Mouse (Mus musculus) activated CD4-positive, CD25-positive, alpha-beta regulatory T cell, adult 4 months (primary cell): ENCODE measurements around the gene Btbd11. TPM values are rescaled to one million over a fixed set of nuclear protein-coding genes. Genes with fewer than 3 reads are reported as not detected.

ENCODE experiments used
- ATAC-seq: one replicate; pipeline ENCODE4 v1.8.0; 2017
- polyA plus RNA-seq, 2 experiments: library from polyadenylated mRNA; unstranded; fragments of 100-300 nt; shearing (Covaris generic); gene quantifications; one replicate each; pipeline ENCODE4 v1.2.1; 2017

Btbd11 gene
- polyA plus RNA-seq, 2 experiments from 2014 or later = 3.3 to 3.9 TPM

GRCm38 (mm10) chr10:85481106-85481505, 94.5 kb downstream of the Btbd11 start:
- no peak for ATAC-seq

DNA sequence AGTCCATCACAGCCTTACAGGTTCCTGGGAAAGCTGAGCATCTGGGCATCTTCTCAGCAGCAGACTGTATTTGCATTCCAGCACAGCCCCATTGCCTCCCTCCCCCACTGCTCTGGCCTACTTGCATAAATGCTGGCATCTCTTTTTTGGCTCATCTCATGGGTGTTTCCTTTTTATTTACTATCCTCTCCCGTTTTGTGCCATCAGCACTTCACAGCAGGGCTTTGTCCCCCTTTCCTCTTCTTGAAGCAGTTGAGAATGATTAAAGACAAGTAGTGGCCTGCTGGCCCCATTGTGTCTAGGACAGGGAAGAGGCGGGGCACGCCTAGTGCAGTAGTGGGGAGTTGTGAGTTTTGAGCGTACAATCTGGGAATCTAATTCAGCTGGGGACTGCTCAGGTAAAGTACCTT, 95.5 kb downstream of the Btbd11 start:
- no peak for ATAC-seq

DNA sequence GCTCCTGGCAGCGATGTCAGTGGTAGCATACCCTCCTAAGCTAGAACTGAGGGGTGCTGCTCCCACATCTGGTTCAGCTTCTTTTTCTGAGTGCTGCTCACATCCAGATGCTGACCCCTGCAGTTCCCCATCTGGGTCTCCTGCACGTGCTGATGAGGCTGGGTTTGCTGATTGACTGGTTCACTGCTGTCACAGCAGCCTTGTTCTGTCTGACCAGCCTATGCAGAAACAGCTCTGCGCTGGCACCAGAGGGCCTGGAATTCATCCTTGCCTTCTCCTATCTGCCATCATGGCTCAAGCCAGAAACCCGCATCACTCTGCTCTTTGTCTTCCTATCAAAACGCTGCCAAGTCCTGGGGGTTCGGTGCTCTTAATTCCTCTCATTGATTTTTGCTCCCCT, 95.9 kb downstream of the Btbd11 start:
- ATAC-seq = no peak

DNA sequence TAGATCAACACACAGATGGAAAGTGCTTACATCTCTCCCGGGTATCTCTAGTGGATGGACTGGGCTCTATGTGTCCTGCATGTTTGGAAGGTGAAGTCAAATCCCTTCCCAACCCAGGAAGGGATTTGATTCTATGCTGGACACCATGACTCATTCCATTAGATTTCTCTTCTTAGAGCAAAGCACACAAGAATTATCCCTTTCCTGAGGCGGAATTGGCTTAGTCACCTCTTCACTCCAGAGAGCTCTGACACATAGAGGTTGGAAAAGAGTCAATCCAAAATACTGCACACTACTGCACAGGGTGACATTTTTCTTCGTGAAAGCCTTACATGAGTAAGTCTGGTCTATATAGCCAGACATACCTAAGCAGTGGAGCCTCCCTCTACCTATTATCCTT, 99.8 kb downstream of the Btbd11 start:
- no peak for ATAC-seq

DNA sequence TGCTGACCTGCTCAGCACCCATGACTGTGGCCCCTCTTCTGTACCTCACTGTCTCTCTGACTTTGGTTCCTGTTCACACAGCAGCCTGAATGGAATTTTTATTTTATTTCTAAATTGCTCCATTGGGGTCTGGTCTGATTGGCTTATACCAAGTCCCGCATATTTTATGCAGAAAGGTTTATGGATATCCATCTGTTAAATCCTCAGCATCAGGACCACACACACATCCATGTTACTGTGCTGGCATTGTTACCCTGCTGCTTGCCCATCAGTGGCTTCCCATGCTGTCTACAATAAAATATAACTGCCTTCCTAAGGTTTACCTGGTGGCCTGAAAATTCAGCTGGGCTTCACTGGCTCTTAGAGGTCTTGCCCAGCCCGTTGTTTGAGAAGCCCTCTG, 106.0 kb downstream of the Btbd11 start:
- no peak for ATAC-seq

DNA sequence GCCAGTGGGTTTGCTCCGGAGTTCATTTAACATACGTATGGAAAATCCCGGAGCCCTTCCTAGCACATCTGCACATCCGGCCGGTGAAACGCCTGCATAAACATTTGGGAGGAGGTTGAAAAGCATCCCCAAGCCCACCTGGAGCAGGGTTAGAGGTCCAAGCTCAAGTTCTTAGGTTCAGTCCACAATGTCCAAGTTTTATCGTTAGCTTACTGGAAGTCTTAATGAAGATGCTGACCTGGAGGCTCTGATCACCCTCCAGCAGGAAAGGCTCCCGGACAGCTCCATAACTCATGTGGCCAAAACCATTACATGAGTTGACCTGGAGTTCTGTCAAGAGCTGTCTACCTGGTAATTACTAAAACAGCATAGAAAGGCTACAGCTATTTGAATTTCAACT, 109.7 kb downstream of the Btbd11 start:
- ATAC-seq = no peak

DNA sequence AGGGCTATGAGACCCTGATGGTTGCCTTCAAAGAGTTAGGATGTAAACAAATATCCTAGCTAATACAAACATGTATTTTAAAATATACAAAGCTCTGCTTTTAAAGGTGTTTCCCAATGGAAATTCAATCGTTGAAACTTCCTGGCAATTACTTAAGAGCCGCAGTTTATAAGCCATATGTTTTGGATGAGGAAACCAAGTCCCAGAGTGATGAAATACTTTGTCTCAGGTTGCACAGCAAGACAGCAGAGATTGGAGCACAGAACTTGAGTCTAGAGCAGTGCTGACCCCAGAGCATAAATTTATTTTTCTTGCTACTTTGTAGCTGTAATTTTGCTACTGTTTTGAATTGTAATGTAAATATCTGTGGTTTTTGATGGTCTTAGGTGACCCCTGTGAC, 110.4 kb downstream of the Btbd11 start:
- ATAC-seq = no peak

DNA sequence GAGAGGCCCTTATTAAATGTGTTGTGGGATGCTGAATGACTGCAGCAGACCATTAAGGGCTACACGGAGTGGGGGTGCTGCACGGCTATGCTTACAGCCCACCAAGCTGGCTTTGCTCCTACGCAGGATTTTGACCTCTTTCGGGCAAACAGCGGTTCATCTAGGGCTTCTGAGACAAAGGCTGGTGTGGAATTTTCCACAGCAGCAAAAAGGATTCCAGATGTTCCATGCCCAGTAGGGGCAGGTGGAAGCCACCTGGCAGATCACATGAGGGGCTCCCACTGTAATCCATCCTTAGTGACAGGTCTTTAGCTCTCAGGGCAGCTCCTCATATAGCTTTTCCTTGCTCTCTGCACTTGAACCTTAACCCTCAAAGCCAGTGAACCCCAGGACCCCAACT, 111.3 kb downstream of the Btbd11 start:
- ATAC-seq = no peak

DNA sequence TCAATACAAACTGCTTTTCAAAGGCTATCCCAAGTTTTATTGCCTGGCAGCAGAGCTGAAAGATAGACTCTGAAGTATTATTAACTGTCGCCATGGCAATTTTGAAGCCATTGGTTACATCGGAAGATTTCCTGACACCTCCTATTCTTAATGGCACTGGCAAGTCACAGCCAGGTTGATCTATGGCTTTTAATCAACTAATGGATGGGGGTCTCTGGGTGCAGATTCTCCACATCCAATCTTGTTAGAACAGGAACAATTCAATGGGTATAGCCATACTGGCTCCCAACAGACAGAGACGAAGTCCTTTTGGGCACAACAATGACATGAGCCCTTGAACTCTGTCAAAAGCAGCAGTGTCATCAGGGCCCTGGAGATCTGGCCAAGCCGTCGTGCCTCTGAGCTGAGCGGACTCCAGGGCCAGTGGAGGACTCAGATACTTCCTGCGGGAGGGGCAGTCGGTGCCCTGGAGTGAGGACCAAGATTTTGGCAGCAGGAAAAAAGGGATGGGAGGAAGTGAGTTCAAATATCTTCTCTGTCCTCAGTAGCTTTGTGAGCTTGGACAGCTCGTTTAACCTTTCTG, 114.0 kb downstream of the Btbd11 start:
- ATAC-seq = no peak

DNA sequence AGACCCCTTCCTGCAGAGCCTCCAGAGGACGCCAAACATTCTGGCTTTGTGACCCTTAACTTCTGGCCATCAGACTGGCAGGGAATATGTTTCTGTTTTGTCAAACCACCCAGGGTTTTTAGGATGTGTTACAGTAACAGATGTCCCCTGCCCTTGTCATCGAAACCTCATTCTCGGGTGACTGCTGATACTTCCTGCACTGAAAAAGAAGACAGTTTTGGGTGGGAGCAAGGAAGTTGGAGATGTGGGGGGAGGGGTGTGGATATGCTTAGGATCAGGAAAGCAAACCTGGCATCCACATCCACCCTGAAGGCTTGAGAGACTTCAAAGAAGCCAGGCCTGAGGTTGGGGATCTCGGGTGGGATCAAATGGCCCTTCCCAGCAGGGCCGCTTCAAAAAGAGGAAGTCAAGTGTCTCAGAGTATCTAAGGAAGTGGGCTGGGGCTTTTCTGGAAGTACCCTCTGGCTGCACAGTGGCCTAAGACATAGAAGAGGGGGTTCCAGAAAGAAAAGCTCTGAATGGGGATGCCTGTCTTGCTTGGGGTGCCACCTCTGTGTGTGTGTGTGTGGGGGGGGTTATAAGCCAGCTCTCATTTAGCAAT, 115.5 kb downstream of the Btbd11 start:
- no peak for ATAC-seq

GRCm38 (mm10) chr10:85502656-85503055, 116.0 kb downstream of the Btbd11 start:
- ATAC-seq = no peak

- no peak for ATAC-seq
Observed at GRCm38 (mm10) chr10:85503453-85503852, 116.8 kb downstream of the Btbd11 start.

- ATAC-seq = no peak
Observed at GRCm38 (mm10) chr10:85507270-85508050, 120.8 kb downstream of the Btbd11 start.

DNA sequence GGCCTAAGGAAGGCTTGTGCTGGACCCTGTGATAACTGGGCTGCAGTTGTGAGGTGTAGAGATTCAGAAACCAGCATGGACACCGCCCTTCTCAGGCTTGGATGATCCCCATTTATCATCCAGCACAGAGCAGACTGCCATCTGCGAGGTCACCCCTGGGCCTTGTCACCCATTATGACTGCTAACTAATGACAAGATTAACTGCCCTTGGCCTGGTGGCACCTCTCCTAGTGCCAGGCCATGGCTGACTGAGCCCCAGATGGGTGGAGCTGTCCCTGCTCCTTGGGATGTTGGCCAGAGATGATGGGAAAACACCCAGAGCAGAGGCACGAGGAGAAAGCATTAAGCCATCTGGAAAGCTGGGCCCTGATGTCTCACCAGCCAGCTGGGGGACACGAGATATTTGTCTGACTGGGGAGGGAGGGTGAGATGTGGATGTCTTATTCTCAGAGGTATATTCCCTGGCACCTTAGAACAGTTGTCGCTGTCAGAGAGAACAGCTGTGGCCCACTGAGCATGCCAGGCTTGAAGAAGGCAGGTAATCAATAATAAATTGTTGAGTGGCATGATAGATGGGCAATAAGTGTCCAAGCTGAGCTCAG, 121.7 kb downstream of the Btbd11 start:
- ATAC-seq = no peak

DNA sequence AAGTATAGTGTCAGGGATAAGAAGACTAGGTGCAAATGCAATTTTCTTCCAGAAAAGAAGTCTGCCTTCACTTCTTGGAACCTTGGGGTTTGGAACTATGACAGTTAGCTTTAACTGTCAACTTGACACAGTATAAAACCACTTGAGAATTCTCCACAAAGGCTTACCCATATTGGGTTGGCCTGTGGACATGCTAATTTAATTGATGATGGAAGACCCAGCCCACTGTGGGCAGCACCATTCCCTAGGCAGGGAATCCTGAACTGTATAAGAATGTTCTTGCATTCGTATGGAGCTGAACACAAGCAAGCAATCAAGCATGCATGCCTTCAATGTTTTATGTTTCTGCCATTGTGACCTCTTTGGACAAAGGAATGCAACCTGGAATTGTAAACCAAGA, 122.4 kb downstream of the Btbd11 start:
- ATAC-seq = no peak

- ATAC-seq = no peak
Observed at GRCm38 (mm10) chr10:85510329-85510728, 123.7 kb downstream of the Btbd11 start.

GRCm38 (mm10) chr10:85512808-85513207, 126.2 kb downstream of the Btbd11 start:
- ATAC-seq = no peak

DNA sequence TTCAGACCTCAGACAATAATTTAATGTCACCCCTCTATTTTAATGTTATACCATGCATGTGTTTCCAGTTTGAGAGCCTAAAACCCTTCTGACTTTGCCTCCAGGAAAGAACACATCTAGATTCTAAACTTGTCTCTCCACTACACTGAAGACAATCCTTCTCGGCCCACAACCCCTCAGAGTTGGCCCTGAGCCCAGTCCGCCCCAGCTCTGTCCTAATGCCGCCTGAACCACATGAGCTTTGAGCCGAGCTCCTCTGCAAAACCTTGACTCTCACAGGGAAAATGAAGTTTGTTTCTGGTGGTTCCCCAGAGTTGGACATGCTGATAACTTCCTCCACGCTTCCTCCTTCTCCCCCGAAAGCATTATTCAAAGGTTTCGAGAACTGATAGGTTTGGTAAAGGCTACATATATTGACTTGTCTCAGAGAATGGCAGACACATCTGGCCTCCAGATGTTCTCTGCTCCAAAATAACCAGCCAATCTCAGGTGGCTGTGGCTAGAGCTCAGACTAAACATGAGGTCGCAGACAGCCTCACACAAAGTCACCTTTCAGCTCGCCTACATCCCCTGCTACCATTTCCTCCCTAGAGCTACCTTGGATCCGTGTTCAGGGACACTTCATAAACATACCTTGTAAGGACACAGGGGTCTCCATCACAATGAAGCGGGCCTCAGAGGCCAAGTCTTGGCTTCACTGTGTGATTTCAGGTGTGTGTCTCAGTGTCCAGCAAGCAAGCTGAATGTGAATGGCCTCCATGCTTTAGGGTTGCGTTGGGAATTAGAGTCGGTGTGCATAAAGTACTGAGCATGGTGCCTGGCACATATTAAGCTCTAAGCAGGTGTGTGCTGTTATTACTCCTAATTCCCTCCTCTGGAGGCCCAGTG, 130.9 kb downstream of the Btbd11 start:
- no peak for ATAC-seq

DNA sequence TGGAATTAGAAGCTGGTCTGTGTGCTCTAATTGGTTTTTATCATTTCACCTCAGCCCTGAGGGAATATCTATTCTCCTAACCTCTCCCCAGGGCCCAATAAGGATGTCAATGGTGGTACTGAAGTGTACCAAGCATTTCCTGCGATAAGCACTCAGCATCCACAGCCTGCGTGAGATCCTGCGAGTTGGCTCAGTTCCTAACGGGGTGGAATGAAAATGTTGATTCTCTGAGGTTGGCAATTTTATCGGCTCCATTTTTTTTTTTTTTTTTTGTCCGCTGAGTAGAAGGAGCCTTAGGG, 131.4 kb downstream of the Btbd11 start:
- no peak for ATAC-seq

DNA sequence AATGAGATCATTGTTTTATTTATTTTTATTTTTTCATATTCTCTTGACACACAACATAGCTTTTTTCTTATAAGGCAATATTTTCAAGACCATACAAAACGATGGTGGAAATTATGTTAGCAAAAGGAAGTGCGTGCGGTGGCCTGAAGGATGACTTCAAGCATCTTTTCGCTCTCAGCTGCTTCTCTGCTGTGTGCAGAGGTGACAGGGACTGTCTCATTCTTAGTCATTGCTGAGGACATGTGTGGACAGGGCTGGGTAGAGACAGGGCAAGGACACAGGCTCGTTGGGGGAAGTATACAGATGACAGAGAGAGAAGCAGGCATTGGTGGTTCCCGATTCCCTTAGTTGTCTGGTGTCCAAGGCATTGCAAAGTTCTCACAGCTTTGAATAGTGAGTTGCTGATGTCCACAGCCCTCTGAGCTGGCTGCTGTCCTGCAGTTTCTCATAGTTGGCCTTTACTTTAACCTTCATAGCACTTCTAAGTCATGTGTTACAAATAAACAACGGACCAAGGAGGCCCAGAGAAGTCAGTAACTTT, 135.7 kb downstream of the Btbd11 start:
- ATAC-seq = no peak

DNA sequence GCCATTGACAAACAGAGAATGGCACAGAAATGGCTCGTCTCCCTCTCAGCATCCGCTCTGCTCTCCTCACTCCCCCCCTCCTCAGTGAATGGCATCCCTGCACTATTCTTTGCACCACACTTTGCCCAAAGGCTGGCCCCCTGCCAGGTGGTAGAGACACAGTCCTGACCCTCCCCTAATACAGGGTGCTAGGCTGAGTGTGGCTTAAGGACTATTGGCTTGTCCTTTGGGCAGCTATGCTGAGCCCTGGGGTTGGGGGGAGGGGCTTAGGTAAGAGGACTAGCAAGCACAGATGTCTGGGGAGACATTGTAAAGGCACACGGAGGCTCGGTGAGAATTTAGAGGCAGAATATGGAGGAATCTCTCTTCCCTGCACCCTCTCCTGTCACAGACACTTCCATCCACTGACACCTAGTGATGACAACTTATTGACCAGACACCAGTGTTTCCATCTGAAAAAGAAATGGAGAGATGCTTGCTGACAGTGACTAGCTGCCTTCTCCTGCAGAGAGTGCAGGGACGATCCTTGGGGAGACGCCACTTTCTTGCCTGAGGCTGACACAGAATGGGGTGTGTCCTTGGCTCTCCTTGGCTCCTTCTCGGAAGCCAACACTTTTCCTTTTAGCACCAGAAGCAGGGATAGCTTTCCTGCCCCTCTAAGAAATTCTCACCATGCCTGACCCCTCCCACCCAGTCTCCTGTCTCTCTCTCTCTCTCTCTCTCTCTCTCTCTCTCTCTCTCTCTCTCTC, 138.8 kb downstream of the Btbd11 start:
- ATAC-seq = no peak

DNA sequence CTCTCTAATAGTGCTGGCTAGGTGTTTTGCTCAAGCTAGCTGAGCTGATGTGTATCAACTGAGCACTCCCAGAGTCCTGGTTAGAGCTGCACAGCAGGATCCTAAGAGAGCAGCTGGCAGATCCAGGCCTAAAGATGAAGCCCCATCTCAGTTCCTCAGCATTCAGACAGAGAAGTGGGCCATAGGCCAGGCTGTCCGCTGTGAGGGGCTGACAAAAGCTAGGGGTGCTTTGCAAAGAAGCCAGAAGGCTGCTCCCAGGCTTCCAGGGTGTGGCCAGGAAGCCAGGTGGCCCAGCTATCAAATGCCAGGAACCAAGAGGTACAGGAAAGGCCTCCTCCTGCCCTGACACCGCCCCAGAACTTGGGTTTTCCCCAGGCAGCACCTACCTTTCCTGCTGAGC, 140.0 kb downstream of the Btbd11 start:
- no peak for ATAC-seq
